Mouse (Mus musculus) liver, postnatal 0 days (tissue): Measurements from ENCODE around the gene Hrct1.

Experiments
- CTCF ChIP-seq: sonication (generic); IDR thresholded peaks from 2 replicates; pipeline ENCODE4 v1.5.1; 2016; ENCODE audit warnings: antibody characterized with exemption, low read depth
- EP300 ChIP-seq: IDR thresholded peaks from 2 replicates; pipeline ENCODE4 v1.6.1; 2016; ENCODE audit warnings: antibody characterized with exemption, low read depth, mild to moderate bottlenecking

DNA sequence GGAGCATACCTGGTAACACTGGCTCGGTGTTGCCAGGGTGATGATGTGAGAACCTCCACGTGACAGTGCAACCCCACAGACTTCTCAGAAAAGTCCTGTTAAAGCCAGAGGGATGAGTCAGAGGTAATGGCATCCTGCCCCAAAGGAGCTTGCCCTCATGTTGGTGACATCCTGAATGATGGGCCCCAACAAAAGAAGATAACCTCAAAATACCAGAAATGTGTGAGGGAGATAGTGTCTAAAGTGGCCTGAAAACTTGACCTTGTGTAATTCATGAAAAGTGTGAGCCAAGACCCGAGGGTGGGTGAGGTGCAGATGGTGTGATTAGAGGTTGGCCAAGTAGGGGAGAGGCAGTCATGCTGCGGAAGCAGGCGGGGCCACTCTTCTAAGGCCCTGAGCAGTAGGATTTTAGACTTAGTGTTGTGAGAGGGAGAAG, 33.2 kb upstream of the Hrct1 start:
- TF ChIP-seq CTCF (no peak), EP300 (no peak)
